Mouse (Mus musculus) gastrocnemius, postnatal 14 days (tissue): Measurements from ENCODE around the gene Olfml1. TPM values are rescaled to one million over a fixed set of nuclear protein-coding genes. Genes with fewer than 3 reads are reported as not detected.

ENCODE experiments used
- DNase-seq: peaks from one replicate; pipeline ENCODE4 v3.0.0; 2021; ENCODE audit warnings: mixed read lengths
- intact Hi-C: fragments of 180-260 bp; cut with DNase I; formaldehyde crosslinking; loops from one replicate; pipeline ENCODE4 v1.15.1; 2025; ENCODE audit warnings: low total_unique reads
- total RNA-seq, 2 experiments: library from RNA; stranded (reverse); gene quantifications; 2 replicates each; pipeline ENCODE4 v1.2.3; 2021

Olfml1 gene
- total RNA-seq, 2 experiments from 2014 or later = 5.9 to 7.0 TPM

GRCm38 (mm10) chr7:107637398-107637797 is 70.2 kb downstream of the Olfml1 start:
- DNase-seq = no peak
- intact Hi-C loops = no loop called here

- DNase-seq = no peak
- intact Hi-C loops = no loop called here
Measured at GRCm38 (mm10) chr7:107638026-107638425, 70.8 kb downstream of the Olfml1 start.

Other genes starting within 250 kb of the Olfml1 start
- under 1 TPM; 0.53 to 0.68 TPM for gene Syt9, start 196.7 kb upstream of the Olfml1 start, total RNA-seq
- gene Ppfibp2, start 27.8 kb downstream of the Olfml1 start, total RNA-seq = 1 to 10 TPM; 8.4 to 9.9 TPM
- not detected for gene 5330417H12Rik, start 57.7 kb downstream of the Olfml1 start, total RNA-seq
- under 1 TPM in 1 of 2 experiments, not detected in 1; 0.35 TPM for gene Cyb5r2, start 190.6 kb downstream of the Olfml1 start, total RNA-seq
- not detected for gene Ovch2, start 233.8 kb downstream of the Olfml1 start, total RNA-seq
- not detected for gene Olfr467, start 244.8 kb downstream of the Olfml1 start, total RNA-seq